8 mouse cellular contexts compared by ENCODE assay signal in the genomic region with DNA sequence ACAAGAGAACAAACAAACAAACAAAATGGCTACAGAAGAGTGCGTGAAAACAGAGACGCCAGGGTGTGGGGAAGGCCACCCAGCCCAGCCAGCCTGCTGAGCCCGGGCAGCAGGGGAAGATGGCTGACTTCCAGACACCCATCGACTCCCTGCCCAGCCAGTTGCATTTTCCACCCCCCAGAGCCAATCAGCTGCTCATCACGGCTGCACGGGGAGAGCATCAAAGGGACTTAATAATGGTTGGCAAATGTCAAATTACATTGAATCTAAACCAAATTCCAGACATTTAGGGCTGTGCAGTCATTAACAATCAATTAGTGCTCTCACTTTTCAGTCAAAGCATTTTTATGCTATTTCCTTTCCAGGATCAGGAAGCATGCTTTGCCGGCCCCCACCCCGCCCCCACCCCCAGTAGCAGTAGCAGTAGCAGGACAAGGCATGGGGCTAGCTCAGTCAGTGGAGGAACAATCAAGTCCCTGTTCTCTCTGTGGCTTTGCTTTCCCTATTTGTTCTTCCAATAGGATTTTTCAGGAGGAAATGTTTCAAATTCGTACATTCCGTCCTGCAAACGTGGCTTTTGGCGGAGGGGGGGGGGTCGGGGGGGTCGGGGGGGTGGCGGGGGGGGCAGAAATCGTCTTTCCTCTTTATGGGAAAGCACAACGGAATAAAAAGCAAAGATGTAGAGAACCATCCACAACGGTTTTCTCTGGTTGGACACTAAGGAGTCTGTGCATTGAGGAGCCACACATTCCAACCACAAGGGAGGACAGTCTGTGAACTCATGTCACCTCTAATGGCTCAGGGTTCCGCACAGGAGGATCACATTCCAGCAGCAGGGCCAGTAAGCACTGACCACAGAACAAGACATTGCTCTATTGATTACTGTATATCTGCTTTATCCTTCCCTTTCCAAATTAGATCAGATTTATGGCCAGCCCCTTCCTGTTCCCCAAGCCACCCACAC.
DNase-seq lines count a peak whose midpoint lies in the region; ATAC-seq and TF ChIP-seq lines count a peak whose summit lies in the region.

No protein-coding gene starts in this region.

- no peaks in the 10 kb centered on the region for H3K36me3 ChIP-seq in forebrain, embryonic 16.5 days (ENCODE audit: control insufficient read depth, insufficient read depth)
- no peaks in the 10 kb centered on the region for H3K36me3 ChIP-seq in intestine, embryonic 16.5 days (ENCODE audit: control insufficient read depth, insufficient read depth, low read length)
- no peaks in the 10 kb centered on the region for H3K36me3 ChIP-seq in limb, embryonic 14.5 days (ENCODE audit: control insufficient read depth, insufficient read depth, low read length)
- no peaks in the 10 kb centered on the region for H3K36me3 ChIP-seq in neural tube, embryonic 12.5 days

- peak overlapping the region; percentile 3; the same call in 1 of the 2 replicates for H3K27ac ChIP-seq in forebrain, embryonic 16.5 days (ENCODE audit: low read length)
- no peak overlapping the region for H3K27ac ChIP-seq in intestine, embryonic 16.5 days (ENCODE audit: low read length)
- H3K27ac ChIP-seq in limb, embryonic 14.5 days (replicated peaks; ENCODE audit: low read depth, low read length) = no peak overlapping the region
- no peak overlapping the region for H3K27ac ChIP-seq in neural tube, embryonic 12.5 days

- peak; percentile 42 to 70 for DNase-seq in adrenal gland, adult (ENCODE audit: inconsistent age in 2 of 2, low spot score in 1 of 2)
- no peak for DNase-seq in adrenal gland, adult 8-10 months
- DNase-seq in ZHBTc4 (ENCODE audit: low read depth, low spot score) = peak; percentile 25
- DNase-seq in limb, embryonic 14.5 days (ENCODE audit: low spot score) = peak; percentile 16
- no peak for DNase-seq in T-cell, adult 2 months (ENCODE audit: low spot score)

- peak; percentile 90 for ATAC-seq in forebrain, embryonic 16.5 days
- peak; percentile 62 for ATAC-seq in intestine, embryonic 16.5 days
- peak; percentile 70; the same call in 1 of the 2 replicates for ATAC-seq in limb, embryonic 14.5 days (ENCODE audit: low FRiP score, low read depth)
- peak; percentile 37; the same call in 1 of the 2 replicates for ATAC-seq in neural tube, embryonic 12.5 days (ENCODE audit: low FRiP score, low read depth)

- no peaks in the 10 kb centered on the region for H3K9me3 ChIP-seq in forebrain, embryonic 16.5 days (ENCODE audit: control insufficient read depth, low read length)
- H3K9me3 ChIP-seq in intestine, embryonic 16.5 days (ENCODE audit: control insufficient read depth, low read length) = no peaks in the 10 kb centered on the region
- H3K9me3 ChIP-seq in limb, embryonic 14.5 days (ENCODE audit: control insufficient read depth, low read length) = no peaks in the 10 kb centered on the region
- H3K9me3 ChIP-seq in neural tube, embryonic 12.5 days = no peaks in the 10 kb centered on the region

- TF ChIP-seq POLR2A in limb, embryonic 14.5 days (IDR thresholded peaks at IDR 0.05; ENCODE audit: borderline replicate concordance, extremely low read depth, insufficient read depth, insufficient read length) = no peak

- H3K9ac ChIP-seq in forebrain, embryonic 16.5 days (replicated peaks; ENCODE audit: low read depth, low read length) = no peak overlapping the region
- H3K9ac ChIP-seq in intestine, embryonic 16.5 days (ENCODE audit: low read depth, low read length) = no peak overlapping the region
- no peak overlapping the region for H3K9ac ChIP-seq in limb, embryonic 14.5 days (ENCODE audit: low read depth, low read length, severe bottlenecking)
- H3K9ac ChIP-seq in neural tube, embryonic 12.5 days = 0 out of 2 replicates have a peak overlapping the region, but pooled peaks have one; percentile 17

- peaks cover 22% of the 10 kb centered on the region for H3K4me1 ChIP-seq in forebrain, embryonic 16.5 days (replicated peaks; ENCODE audit: control insufficient read depth, insufficient read depth, low read length)
- peaks cover 4% of the 10 kb centered on the region; the same call in 1 of the 2 replicates for H3K4me1 ChIP-seq in intestine, embryonic 16.5 days (ENCODE audit: control insufficient read depth, insufficient read depth, low read length)
- H3K4me1 ChIP-seq in limb, embryonic 14.5 days (ENCODE audit: control insufficient read depth, insufficient read depth, low read length) = peaks cover 27% of the 10 kb centered on the region
- H3K4me1 ChIP-seq in neural tube, embryonic 12.5 days = peaks cover 11% of the 10 kb centered on the region; the same call in 1 of the 2 replicates

- H3K4me2 ChIP-seq in forebrain, embryonic 16.5 days (ENCODE audit: low read length) = peak overlapping the region; percentile 23
- H3K4me2 ChIP-seq in intestine, embryonic 16.5 days (ENCODE audit: low read depth, low read length) = no peak overlapping the region
- H3K4me2 ChIP-seq in limb, embryonic 14.5 days (replicated peaks; ENCODE audit: low read depth, low read length, severe bottlenecking) = peak overlapping the region; percentile 32
- peak overlapping the region; percentile 27; the same call in 1 of the 2 replicates for H3K4me2 ChIP-seq in neural tube, embryonic 12.5 days (replicated peaks)

- WGBS in forebrain, embryonic 16.5 days = 24% methylated on average over 19 of the region's 19 CpGs
- 36% methylated on average over 19 of the region's 19 CpGs for WGBS in intestine, embryonic 16.5 days
- WGBS in limb, embryonic 14.5 days = 31% methylated on average over 19 of the region's 19 CpGs
- WGBS in neural tube, embryonic 12.5 days = 38% methylated on average over 19 of the region's 19 CpGs

- no peaks in the 10 kb centered on the region for H3K27me3 ChIP-seq in forebrain, embryonic 16.5 days (replicated peaks; ENCODE audit: control insufficient read depth, insufficient read depth, low read length)
- H3K27me3 ChIP-seq in intestine, embryonic 16.5 days (replicated peaks; ENCODE audit: control insufficient read depth, insufficient read depth, low read length) = no peaks in the 10 kb centered on the region
- H3K27me3 ChIP-seq in limb, embryonic 14.5 days (ENCODE audit: control insufficient read depth, insufficient read depth, low read length) = no peaks in the 10 kb centered on the region
- no peaks in the 10 kb centered on the region for H3K27me3 ChIP-seq in neural tube, embryonic 12.5 days (replicated peaks)

- no peak overlapping the region for H3K4me3 ChIP-seq in forebrain, embryonic 16.5 days (replicated peaks; ENCODE audit: low read length)
- H3K4me3 ChIP-seq in intestine, embryonic 16.5 days (ENCODE audit: low read length) = no peak overlapping the region
- H3K4me3 ChIP-seq in limb, embryonic 14.5 days (replicated peaks; ENCODE audit: low read length) = no peak overlapping the region
- no peak overlapping the region for H3K4me3 ChIP-seq in neural tube, embryonic 12.5 days

Comparison
In these comparisons a context has a peak if more than half of its experiments do, and no peak if none do; other contexts are left out.
1. DNase-seq: peak in adrenal gland, adult (2 of 2), ZHBTc4 (single experiment) and limb, embryonic 14.5 days (single experiment); none in adrenal gland, adult 8-10 months (single experiment) and T-cell, adult 2 months (single experiment).
2. ATAC-seq: peak in every context shown above with its lines; median percentile 90 in forebrain, embryonic 16.5 days; 70 in limb, embryonic 14.5 days; 62 in intestine, embryonic 16.5 days; 37 in neural tube, embryonic 12.5 days.